Mouse (Mus musculus): ENCODE results near the gene Dgkb. TPM values are rescaled to one million over a fixed set of nuclear protein-coding genes. Genes with fewer than 3 reads are reported as not detected.

Dgkb gene
- polyA plus RNA-seq, 2 experiments: 0.03 TPM; not detected in 1

GRCm38 (mm10) chr12:38577141-38577540 is 759.6 kb downstream of the Dgkb start:
- Histone ChIP-seq H3K36me3 (replicated peaks; ENCODE audit: control insufficient read depth, insufficient read depth, low read depth) (no peaks in the 10 kb centered on the region), H3K4me3 (ENCODE audit: insufficient read depth in 1 of 2, low read depth in 2 of 2, low read length in 2 of 2) (no peak overlapping the region), H3K4me1 (replicated peaks; ENCODE audit: control insufficient read depth in 2 of 2, insufficient read depth in 2 of 2, low read length in 1 of 2) (no peaks in the 10 kb centered on the region), H3K27ac (no peak overlapping the region), H3K9ac (replicated peaks) (no peak overlapping the region), H3K27me3 (ENCODE audit: control insufficient read depth, insufficient read depth, low read length) (no peaks in the 10 kb centered on the region), H3K9me3 (ENCODE audit: control insufficient read depth, low read length) (no peaks in the 10 kb centered on the region), H3K4me2 (ENCODE audit: low read depth) (no peak overlapping the region)
- ATAC-seq (ENCODE audit: insufficient read depth): no peak
- 51% methylated on average over 6 of the region's 6 CpGs for WGBS (ENCODE audit: insufficient replicate concordance)
- TF ChIP-seq EP300 (IDR thresholded peaks at IDR 0.05; ENCODE audit: low read depth) (no peak), CTCF (IDR thresholded peaks at IDR 0.05; ENCODE audit: low read depth) (no peak)
- no peak for DNase-seq (ENCODE audit: low read depth in 3 of 3, low spot score in 3 of 3)

- DNase-seq (ENCODE audit: low read depth in 3 of 3, low spot score in 3 of 3): no peak
- no peak overlapping the region for H3K4me2 ChIP-seq (ENCODE audit: low read depth)
- H3K9me3 ChIP-seq (ENCODE audit: control insufficient read depth, low read length): no peaks in the 10 kb centered on the region
- H3K27ac ChIP-seq: no peak overlapping the region
- H3K4me1 ChIP-seq (replicated peaks; ENCODE audit: control insufficient read depth in 2 of 2, insufficient read depth in 2 of 2, low read length in 1 of 2): no peaks in the 10 kb centered on the region
- H3K9ac ChIP-seq (replicated peaks): no peak overlapping the region
- 55% methylated on average over 5 of the region's 5 CpGs for WGBS (ENCODE audit: insufficient replicate concordance)
- no peak for ATAC-seq (ENCODE audit: insufficient read depth)
- H3K36me3 ChIP-seq (replicated peaks; ENCODE audit: control insufficient read depth, insufficient read depth, low read depth): no peaks in the 10 kb centered on the region
- no peak overlapping the region for H3K4me3 ChIP-seq (ENCODE audit: insufficient read depth in 1 of 2, low read depth in 2 of 2, low read length in 2 of 2)
- no peaks in the 10 kb centered on the region for H3K27me3 ChIP-seq (ENCODE audit: control insufficient read depth, insufficient read depth, low read length)
- TF ChIP-seq CTCF (IDR thresholded peaks at IDR 0.05; ENCODE audit: low read depth): no peak
- TF ChIP-seq EP300 (IDR thresholded peaks at IDR 0.05; ENCODE audit: low read depth): no peak
Observed at GRCm38 (mm10) chr12:38579191-38579817, 761.8 kb downstream of the Dgkb start.

- Histone ChIP-seq H3K27ac (no peak overlapping the region), H3K9me3 (ENCODE audit: control insufficient read depth, low read length) (no peaks in the 10 kb centered on the region), H3K36me3 (replicated peaks; ENCODE audit: control insufficient read depth, insufficient read depth, low read depth) (no peaks in the 10 kb centered on the region), H3K4me3 (ENCODE audit: insufficient read depth in 1 of 2, low read depth in 2 of 2, low read length in 2 of 2) (no peak overlapping the region), H3K9ac (replicated peaks) (no peak overlapping the region), H3K27me3 (ENCODE audit: control insufficient read depth, insufficient read depth, low read length) (no peaks in the 10 kb centered on the region), H3K4me2 (ENCODE audit: low read depth) (no peak overlapping the region), H3K4me1 (replicated peaks; ENCODE audit: control insufficient read depth in 2 of 2, insufficient read depth in 2 of 2, low read length in 1 of 2) (no peaks in the 10 kb centered on the region)
- 49% methylated on average over 4 of the region's 4 CpGs for WGBS (ENCODE audit: insufficient replicate concordance)
- no peak for DNase-seq (ENCODE audit: low read depth in 3 of 3, low spot score in 3 of 3)
- ATAC-seq (ENCODE audit: insufficient read depth): no peak
- TF ChIP-seq CTCF (IDR thresholded peaks at IDR 0.05; ENCODE audit: low read depth): no peak
- no peak for TF ChIP-seq EP300 (IDR thresholded peaks at IDR 0.05; ENCODE audit: low read depth)
Observed at GRCm38 (mm10) chr12:38586368-38586865, 768.9 kb downstream of the Dgkb start.

- Histone ChIP-seq H3K27me3 (ENCODE audit: control insufficient read depth, insufficient read depth, low read length) (no peaks in the 10 kb centered on the region), H3K36me3 (replicated peaks; ENCODE audit: control insufficient read depth, insufficient read depth, low read depth) (no peaks in the 10 kb centered on the region), H3K4me2 (ENCODE audit: low read depth) (no peak overlapping the region), H3K4me3 (ENCODE audit: insufficient read depth in 1 of 2, low read depth in 2 of 2, low read length in 2 of 2) (no peak overlapping the region), H3K27ac (no peak overlapping the region), H3K9ac (replicated peaks) (no peak overlapping the region), H3K4me1 (replicated peaks; ENCODE audit: control insufficient read depth in 2 of 2, insufficient read depth in 2 of 2, low read length in 1 of 2) (no peaks in the 10 kb centered on the region), H3K9me3 (ENCODE audit: control insufficient read depth, low read length) (no peaks in the 10 kb centered on the region)
- ATAC-seq (ENCODE audit: insufficient read depth) (no peak), DNase-seq (ENCODE audit: low read depth in 3 of 3, low spot score in 3 of 3) (no peak)
- TF ChIP-seq CTCF (IDR thresholded peaks at IDR 0.05; ENCODE audit: low read depth): no peak
- no peak for TF ChIP-seq EP300 (IDR thresholded peaks at IDR 0.05; ENCODE audit: low read depth)
Observed at GRCm38 (mm10) chr12:38589951-38590350, 772.4 kb downstream of the Dgkb start.

GRCm38 (mm10) chr12:38593653-38594052 is 776.1 kb downstream of the Dgkb start:
- H3K4me3 ChIP-seq (ENCODE audit: insufficient read depth in 1 of 2, low read depth in 2 of 2, low read length in 2 of 2): no peak overlapping the region
- ATAC-seq (ENCODE audit: insufficient read depth) (no peak), DNase-seq (ENCODE audit: low read depth in 3 of 3, low spot score in 3 of 3) (no peak)
- H3K9me3 ChIP-seq (ENCODE audit: control insufficient read depth, low read length): no peaks in the 10 kb centered on the region
- TF ChIP-seq CTCF (IDR thresholded peaks at IDR 0.05; ENCODE audit: low read depth): no peak
- TF ChIP-seq EP300 (IDR thresholded peaks at IDR 0.05; ENCODE audit: low read depth): no peak
- WGBS (ENCODE audit: insufficient replicate concordance): 71% methylated on average over 2 of the region's 2 CpGs
- H3K27me3 ChIP-seq (ENCODE audit: control insufficient read depth, insufficient read depth, low read length): no peaks in the 10 kb centered on the region
- no peaks in the 10 kb centered on the region for H3K36me3 ChIP-seq (replicated peaks; ENCODE audit: control insufficient read depth, insufficient read depth, low read depth)
- H3K27ac ChIP-seq: no peak overlapping the region
- H3K9ac ChIP-seq (replicated peaks): no peak overlapping the region
- H3K4me1 ChIP-seq (replicated peaks; ENCODE audit: control insufficient read depth in 2 of 2, insufficient read depth in 2 of 2, low read length in 1 of 2): no peaks in the 10 kb centered on the region
- H3K4me2 ChIP-seq (ENCODE audit: low read depth): no peak overlapping the region

All from liver, embryonic 14.5 days (tissue).